Mouse (Mus musculus) cerebellum, postnatal 14 days (tissue): ENCODE measurements around the gene Cers4.
A peak's percentile ranks its signal among the peaks of the same experiment; 100 is the strongest.

Experiments
- DNase-seq, 2 experiments: peaks; one replicate each; pipeline ENCODE4 v3.0.0; 2021; ENCODE audit warnings: mixed read lengths in 2 of 2

Cers4 gene

DNA sequence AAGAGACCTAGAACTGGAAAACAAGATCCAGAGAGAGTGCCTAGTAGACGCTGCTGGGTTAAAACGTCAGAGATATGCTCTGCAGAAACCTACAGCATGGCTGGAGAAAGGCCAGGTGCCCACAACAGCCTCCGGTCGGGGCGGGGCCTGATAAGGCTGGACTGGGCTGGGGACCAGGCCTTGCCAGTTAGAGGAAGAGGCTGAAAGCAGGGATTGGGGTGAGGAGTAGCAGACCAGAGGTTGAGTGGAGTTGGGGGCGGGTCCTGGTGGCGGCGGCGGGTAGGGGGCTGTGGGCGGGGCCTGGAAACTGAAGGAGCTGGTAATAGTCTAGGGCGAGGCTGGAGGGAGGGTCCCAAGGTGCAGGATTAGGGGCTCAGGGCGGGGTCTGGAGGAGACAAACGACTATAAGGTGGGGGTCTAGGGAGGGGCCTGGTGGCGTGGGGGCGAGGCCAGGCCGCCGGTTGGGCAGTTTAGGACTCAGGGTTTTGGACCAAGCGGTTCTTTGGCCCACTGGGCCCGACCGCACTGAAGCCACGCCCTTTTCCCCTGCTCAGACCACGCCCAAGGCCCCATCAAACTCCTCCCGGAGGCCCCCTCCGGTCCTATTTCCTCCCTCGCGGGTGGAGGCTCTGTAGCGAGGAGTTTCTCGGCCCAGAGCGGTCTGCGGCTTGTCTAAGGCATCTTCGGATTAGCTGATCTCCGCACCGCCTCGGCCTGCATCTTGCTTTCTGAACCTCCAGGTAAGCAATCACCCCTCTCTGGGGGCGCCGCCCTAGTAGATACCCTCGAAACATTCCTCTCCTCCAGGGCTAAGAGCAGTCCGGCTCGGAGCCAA, at the start of gene Cers4:
Gene Cers4 (plus strand): TSS at position 176 of the 835 bp plus-strand sequence.
- DNase-seq, result peak; percentile 87

DNA sequence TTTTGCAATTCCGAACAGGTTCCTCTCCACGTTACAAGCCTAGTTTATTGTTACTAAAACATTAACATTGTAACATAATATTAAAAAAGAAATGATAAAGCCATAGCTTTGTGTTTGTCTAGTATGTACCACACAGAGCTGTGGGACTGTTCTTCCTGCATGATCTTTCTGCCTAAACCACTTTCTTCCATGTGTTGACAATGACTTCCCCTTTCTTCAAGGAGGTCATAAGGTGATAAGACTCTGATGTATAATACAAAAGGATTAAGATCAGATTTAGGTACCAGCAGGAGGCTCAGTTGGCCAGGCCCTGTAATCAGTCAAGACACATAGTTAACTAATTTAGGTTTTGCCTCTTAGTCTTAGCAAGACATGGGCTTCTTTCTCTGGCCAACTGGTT, 34.7 kb upstream of the Cers4 start:
- no peak for DNase-seq

DNA sequence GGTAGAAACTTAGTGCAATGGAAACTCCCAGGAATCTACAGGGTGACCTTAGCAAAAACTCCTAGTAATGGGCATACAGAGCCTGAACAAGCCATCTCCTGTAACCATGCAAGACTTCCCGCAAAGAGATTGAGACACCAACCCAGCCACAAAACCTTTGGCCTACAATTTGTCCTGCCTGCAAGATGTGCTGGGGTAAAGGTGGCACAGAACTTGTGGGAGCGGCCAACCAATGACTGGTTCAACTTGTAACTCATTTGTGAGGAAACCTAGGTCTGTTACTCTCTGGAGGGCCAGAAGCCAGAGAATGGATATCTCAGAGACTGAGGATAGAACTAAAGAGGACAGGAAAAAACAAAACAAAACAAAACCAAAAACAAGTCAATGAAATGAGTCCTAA, 29.8 kb upstream of the Cers4 start:
- DNase-seq, result no peak

- DNase-seq, result no peak
Observed at GRCm38 (mm10) chr8:4474419-4475187, 18.2 kb upstream of the Cers4 start.

DNA sequence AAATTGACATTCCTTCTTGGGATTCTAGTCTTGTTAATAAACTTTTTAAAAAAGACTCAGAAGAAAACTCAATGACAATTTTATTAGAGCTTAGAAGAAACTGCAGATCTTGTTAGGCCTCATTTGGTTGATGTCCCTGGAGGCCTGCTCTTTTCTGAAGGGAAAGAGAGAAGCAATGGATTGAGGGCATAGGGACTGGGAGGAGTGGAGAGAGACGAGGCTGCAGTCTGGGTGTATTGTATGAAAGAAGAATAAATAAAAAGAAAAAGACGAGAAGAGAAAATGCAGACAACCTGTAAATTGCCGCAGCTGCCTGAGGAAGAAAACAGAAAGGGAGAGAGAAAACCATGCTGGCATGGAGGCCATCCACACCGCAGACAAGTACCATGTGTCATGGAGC, 11.7 kb upstream of the Cers4 start:
- DNase-seq, result no peak

DNA sequence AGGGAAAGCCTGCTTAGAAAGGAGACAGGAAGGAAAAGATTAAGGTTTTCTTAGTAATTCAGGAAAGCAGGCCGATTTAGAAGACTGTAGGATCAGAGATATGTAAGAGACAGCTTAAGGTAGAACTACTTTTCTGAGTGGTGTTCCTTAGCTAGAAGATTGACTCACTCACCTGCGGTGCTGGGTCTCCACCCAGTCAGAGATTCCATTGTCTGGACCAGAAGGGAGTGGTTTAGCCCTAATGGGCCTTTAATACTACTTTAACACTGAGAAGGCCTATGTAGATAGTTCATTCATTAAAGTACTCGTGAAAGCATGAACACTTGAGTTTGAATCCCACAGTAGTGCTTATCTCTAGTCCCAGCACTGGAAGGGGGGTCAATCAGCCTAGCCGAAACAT, 11.2 kb upstream of the Cers4 start:
- no peak for DNase-seq

DNA sequence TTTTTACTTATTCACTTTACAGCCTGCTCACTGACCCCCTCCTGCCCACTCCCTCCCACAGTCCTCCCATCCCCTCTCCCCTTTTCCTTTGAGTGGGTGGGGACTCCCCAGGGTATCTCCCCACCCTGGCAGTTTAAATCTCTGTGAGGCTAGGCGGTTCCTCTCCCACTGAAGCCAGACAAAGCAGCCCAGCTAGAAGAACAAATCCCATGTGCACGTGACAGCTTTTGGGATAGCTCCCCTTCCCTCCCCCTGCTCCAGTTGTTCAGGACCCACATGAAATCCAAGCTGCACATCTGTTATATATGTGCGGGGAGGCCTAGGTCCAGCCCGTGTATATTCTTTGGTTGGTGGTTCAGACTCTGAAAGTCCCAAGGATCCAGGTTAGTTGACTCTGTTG, 10.3 kb upstream of the Cers4 start:
- DNase-seq, result no peak

DNA sequence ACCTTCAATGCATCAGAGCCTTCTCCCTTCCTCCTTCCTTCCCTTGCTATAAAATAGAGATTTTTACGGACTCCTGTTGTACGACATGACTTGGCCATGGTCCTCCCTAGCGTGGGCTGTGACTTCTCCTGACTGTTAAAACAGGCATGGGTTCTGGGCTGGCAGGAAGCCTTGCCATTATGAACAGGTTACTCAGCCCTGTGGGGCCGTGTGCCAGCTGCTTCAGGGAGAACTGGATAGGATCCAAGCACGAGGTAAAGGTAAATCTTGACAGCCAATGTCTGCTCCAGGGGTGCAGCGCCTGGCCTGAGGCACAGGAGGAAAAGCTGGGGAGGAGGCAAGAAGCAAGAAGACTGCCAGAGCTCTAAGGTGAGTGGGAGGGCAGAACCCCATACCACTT, 9.5 kb upstream of the Cers4 start:
- peak; percentile 44 to 56 for DNase-seq

DNA sequence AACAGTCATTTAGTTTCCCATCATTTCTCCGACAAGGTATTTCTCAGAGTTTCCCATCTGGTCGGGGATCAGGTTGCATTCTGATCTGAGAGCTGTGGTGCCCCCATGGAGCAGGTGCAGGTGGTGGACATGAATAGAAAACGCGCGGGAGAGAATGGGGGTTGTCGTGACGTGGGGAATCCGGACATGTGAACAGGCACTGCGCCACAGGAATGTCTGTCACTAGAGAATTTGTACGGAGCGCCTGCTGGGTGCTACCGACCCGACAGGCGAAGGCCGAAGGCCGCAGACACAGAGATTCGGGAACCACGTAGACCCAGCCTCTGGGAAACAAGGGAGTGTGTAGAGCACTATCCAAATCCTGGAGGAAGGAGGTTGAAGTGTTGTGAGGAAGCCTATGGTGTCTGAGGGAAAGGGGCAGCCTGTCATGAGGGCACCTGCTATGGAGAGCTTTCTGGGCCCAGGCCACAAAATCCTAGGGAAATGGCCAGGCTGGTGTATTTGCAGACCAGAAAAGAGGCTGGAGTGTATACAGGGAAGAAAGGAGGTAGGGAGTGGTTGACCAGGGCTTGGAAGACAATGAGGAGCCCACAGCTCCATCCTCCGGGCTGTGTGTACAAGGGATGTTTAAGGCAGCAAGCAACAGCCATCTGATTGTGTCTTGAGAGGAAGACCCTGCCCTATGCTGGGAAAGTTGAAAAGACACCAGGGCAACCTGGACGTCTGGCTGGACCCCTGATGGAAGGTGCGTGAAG, 1.0 kb downstream of the Cers4 start:
- peak; percentile 76 to 79 for DNase-seq

- DNase-seq, result peak in 1 of 2 experiments; percentile 10
Observed at GRCm38 (mm10) chr8:4495976-4496375, 3.1 kb downstream of the Cers4 start.

GRCm38 (mm10) chr8:4497610-4498009, 4.8 kb downstream of the Cers4 start:
- DNase-seq, result no peak

DNA sequence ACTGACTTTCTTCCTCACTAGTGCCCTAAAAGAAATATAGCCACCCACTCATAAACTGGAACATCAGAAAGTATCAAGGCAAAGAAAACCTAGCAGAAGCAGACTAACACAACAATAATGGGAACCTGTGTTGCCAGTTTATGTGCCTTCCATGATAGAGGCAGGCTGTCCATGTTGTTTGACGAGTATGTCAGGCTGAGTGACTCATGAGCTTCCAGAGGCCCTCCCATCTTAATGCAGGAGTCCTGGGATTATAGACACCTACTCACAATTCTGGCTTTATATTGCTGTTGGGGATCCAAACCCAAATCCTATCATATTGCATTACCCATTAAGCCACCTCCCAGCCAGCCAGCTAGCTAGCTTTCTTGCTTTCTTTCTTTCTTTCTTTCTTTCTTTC, 12.5 kb downstream of the Cers4 start:
- DNase-seq, result no peak

DNA sequence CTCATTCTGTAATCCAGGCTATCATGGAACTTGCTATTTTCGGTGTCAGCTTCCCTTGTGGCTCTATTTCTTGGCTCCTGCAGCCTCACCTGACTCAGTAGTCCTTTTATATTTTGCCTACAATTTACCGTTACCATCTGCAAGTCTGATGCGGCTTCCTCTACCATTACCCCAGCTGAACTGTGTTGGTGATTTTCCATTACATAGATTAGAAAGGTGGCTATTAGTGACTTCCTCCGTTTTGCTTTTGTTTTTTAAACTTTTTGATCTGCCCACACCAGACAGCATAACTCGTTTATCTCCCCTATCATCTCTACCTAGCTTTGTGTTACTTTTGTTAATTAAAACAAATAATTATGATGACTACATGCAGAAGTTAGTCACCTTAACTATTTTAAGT, 14.7 kb downstream of the Cers4 start:
- no peak for DNase-seq

DNA sequence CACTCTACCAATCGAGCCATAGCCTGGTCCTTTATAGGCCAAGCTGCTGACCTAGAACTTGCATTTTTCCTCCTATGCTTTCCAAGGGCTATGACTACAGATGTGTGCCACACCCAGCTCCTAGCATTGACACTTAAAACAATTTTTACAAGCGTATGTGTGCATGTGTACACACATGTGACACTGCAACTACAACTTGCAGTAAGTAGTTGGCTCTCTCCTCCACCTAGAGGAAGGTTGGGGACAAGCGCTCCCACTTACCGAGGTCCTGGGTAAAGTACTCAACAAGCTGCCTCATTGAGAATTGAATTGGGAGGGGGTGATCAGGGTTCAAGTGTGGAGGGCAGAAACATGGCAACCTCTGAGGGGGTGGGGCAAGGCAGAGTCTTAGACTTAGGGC, 18.0 kb downstream of the Cers4 start:
- DNase-seq, result peak; percentile 7 to 22

- DNase-seq, result no peak
Observed at GRCm38 (mm10) chr8:4511429-4512115, 18.7 kb downstream of the Cers4 start.

- peak; percentile 46 to 56 for DNase-seq
Observed at GRCm38 (mm10) chr8:4512116-4512495, 19.3 kb downstream of the Cers4 start.

DNA sequence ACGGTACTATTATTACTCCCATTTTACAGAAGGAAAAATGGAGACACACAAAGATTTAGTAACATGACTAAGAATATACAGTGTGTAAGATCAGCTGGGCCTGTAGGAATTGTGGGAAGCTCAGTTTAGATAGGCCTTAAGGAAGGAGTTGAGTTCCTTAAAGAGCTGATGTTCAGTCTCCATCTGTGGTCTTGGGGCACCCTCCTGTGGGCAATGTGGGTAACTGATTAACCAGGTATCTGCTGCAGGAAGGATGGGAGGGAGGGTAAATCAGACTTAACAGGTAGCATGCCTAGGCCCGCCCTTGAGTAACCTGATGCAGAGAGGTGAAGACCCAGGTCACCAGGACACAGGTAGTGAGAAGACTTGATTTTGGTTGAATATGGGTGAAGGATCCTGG, 23.3 kb downstream of the Cers4 start:
- DNase-seq, result peak; percentile 71 to 74

DNA sequence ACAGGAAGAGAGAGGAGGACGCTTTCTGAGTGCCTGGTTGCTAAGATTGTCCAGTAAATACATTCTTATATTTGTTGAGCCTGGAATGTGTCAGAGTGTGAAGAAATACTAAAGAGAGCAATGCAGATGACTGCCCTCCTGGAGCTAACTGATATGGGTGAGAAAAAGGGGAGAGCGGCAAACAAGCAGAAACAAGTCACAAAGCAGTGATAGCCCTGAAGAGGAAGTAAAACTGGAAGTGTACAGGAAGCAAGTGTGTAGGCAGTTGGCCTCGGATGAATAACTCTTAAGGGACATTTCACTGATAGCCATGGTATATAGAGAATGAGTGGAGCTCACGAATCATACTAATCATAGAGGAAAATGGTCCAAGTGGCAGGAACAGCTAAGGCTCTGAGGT, 28.6 kb downstream of the Cers4 start:
- DNase-seq, result no peak

- DNase-seq, result no peak
Observed at GRCm38 (mm10) chr8:4523525-4523924, 30.7 kb downstream of the Cers4 start.
